Mouse (Mus musculus) bone marrow macrophage, adult 2 months (primary cell): ENCODE measurements around the gene Foxo3. TPM values are rescaled to one million over a fixed set of nuclear protein-coding genes. Genes with fewer than 3 reads are reported as not detected.

Source experiments
- H3K27ac ChIP-seq: 2 replicates; pipeline ENCODE4 v1.5.1; 2012; ENCODE audit warnings: low read depth, low read length; ENCODE audit not compliant: insufficient read depth
- H3K4me1 ChIP-seq: 2 replicates; pipeline ENCODE4 v1.6.1; 2012; ENCODE audit warnings: low read length; ENCODE audit not compliant: control insufficient read depth, insufficient read depth
- H3K4me3 ChIP-seq: 2 replicates; pipeline ENCODE4 v1.5.1; 2012; ENCODE audit warnings: mild to moderate bottlenecking, low read length, moderate library complexity; ENCODE audit not compliant: insufficient read depth
- CTCF ChIP-seq: IDR thresholded peaks from 2 replicates; pipeline ENCODE4 v1.5.1; 2012; ENCODE audit warnings: low read depth, mild to moderate bottlenecking, low read length, moderate library complexity
- POLR2A ChIP-seq: IDR thresholded peaks from 2 replicates; pipeline ENCODE4 v1.6.1; 2012; ENCODE audit warnings: mild to moderate bottlenecking, low read depth, low read length, borderline replicate concordance
- polyA plus RNA-seq: library from polyadenylated mRNA; stranded (reverse); fragments of >200 nt; gene quantifications from 2 replicates; pipeline ENCODE4 v1.2.4, GENCODE M21; 2012; ENCODE audit not compliant: missing spikeins, insufficient read depth, insufficient read length

Foxo3 gene
- polyA plus RNA-seq, 1 experiment: 39.7 TPM

DNA sequence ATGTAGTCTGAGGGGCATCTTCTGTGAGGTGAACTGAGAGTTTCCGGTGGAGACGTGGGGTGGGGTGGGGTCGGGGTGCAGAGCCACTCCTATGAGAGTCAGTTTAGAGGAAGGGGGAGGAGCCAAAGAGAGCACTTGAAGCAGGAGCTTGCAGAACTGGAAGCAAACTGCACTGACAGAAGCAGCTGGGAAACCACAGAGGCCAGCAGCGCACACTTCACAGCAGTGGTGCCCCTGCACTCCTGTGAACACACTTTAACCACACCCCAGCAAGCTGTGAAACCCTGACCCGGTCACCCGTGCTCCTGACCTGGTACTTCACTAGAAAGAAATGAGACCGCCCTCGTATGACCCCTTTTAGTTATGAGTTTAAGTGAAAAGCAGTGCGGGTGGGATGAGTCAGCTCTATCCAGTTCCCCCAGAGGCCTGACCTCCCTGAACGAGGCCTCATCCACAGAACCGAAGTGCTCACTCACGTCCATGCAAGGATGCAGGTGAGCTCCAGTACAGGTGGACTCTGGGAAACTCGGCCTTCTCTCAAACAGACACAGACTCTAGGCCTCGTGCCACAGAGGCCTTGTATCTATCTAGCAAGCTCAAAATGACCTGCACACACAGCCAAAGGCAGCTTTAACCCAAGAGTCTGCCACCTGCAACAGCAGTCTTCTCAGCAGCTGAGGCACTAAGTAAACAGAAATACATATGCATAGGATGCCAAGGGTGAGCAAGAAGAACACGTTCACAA is 7.1 kb downstream of the Foxo3 start:
- Histone ChIP-seq H3K4me1 (peaks cover 40% of the 10 kb centered on the region), H3K27ac (peak overlapping the region; percentile 42), H3K4me3 (peak overlapping the region; percentile 18)
- TF ChIP-seq POLR2A (no peak), CTCF (no peak)

DNA sequence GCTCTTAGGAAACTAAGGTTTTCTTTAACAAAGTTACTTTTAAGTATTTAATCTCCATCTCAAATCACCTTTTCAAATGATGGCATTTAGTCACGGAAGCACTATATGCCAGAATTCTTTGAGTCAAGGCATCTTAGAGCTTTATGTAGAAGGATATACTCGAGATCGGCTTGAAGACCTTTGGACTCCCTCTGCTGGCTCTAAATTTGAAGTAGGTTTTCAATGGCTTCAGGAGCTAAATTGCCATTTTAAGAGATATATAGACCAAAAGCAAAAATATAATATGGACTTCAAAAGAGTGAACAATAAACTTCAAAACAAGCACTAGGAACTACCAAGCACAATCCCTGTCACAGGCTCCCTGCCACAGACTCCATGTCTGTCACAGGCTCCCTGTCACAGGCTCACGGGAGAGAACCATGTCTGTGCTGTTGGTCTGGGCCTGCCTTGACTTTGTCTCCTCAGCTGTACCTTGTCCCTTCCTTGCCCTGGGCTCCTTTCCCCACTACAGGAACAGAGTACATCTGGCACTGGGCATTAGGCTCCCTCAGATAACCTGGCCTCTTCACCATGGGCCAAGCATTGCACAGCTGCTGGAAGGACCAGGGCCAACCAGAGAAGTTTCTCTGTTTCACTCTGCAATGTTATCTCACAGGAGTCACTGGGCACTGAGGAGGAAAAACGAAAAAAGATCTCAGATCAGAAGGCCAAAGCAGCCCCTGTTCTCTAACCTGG is 8.6 kb downstream of the Foxo3 start:
- peaks cover 37% of the 10 kb centered on the region for H3K4me1 ChIP-seq
- H3K27ac ChIP-seq: no peak overlapping the region
- H3K4me3 ChIP-seq: no peak overlapping the region
- no peak for TF ChIP-seq POLR2A
- TF ChIP-seq CTCF: no peak

DNA sequence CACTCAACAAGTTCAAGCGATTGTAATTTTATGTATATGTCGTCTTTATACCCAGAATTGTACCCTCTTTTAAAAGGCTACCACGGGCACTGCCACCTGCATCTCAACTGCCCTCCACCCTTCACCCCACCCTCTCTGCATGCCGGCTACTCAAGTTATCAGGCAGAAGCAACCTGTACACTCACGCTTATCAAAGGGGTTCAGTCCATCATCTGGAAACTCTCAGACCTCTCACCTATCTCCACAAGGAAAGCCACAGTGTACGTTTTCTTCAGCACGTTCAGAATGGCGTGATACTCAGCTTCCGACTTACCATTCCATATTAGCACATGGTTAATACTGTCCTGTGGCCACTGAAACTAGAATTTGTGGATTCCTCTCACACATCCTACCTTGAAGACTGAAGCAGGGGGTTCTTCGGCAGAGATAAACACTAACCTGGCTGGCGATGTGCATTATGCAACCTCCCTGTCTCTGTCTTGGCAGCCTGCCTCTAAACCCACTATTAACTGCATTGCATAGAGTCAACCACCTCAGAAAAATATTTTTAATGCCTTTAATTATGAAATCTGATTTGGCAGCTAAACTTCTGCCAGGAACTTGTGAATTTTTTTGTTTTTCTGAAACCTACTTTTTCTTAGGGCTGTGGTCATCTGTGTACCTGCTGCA is 11.4 kb downstream of the Foxo3 start:
- no peak for TF ChIP-seq POLR2A
- no peak for TF ChIP-seq CTCF
- Histone ChIP-seq H3K4me1 (peaks cover 34% of the 10 kb centered on the region), H3K27ac (no peak overlapping the region), H3K4me3 (no peak overlapping the region)

DNA sequence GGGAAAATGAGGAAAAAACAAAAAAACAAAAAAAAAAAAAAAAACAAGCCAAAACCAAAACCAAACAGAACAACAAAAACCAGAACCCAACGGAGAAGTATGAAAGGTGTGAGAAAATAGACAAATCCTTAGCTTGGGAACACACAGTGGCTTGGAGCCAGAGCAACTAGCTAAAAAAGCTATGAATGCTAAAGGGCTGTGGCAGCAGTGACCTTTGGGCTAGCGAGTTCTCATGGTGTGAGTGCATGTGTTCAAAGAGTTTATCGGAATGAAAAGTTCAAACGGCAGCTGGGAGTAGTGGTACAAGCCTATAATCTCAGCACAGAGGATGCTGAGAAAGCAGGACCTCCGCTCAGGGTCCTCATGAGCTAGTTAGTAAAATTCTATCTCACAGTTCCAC is 12.4 kb downstream of the Foxo3 start:
- H3K4me1 ChIP-seq: peaks cover 26% of the 10 kb centered on the region
- TF ChIP-seq CTCF (no peak), POLR2A (no peak)
- H3K27ac ChIP-seq: no peak overlapping the region
- H3K4me3 ChIP-seq: no peak overlapping the region

DNA sequence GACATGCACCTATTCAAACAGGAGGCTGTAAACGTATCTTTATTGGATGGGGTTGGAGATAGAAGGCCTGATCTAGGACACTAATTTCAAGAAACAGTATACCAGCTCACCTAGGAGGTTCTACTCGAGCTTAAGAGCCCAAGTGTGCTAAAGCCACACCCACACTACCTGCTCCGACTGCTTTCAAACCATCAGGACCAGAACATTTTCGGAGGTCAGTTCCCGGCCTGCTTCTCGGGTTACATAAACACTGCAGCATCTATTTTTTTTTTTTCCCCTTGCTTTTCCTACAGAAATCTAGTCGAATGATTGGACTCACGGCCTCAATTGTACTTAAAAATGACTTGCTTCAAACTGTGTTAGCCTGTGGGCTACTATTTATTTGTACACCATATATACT is 12.9 kb downstream of the Foxo3 start:
- TF ChIP-seq POLR2A (no peak), CTCF (no peak)
- Histone ChIP-seq H3K4me3 (no peak overlapping the region), H3K4me1 (peaks cover 22% of the 10 kb centered on the region), H3K27ac (no peak overlapping the region)

DNA sequence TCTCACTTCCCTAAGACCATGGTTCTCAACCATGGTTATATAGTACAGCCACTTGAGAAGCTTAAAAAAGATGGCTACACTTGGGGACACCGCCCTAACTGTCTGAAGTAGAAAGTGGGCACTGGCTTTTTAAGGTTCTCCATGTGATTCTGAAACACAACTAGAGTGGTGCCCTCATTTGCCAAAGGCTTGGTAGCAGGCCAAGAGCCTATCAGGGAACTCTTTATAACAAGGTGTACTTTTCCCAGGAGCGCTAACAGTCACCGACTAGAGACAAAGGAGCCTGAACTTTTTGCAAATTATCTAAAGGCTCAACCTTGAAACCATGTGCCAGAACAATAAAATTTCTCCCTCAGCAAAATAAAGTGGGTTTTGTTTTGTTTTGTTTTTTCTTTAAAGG is 14.5 kb downstream of the Foxo3 start:
- TF ChIP-seq POLR2A (no peak), CTCF (no peak)
- Histone ChIP-seq H3K4me1 (peaks cover 25% of the 10 kb centered on the region), H3K27ac (no peak overlapping the region), H3K4me3 (no peak overlapping the region)

DNA sequence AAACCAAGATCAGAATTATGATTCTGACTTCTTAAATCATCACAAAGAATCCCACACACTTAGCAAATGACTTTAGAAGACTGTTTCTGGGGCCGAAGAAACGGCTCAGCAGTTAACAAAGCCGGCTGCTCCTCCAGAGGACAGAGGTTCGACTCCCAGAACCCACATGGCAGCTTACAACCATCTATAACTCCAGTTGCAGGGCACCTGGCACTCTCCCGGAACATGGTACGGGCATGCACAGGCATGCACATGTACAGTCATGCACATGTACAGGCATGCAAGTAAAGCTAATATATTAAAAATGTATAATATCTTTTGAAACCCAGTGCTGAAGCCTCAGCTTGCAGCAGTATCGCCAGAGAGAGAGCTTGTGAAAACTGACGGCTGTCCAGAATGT is 15.5 kb downstream of the Foxo3 start:
- Histone ChIP-seq H3K4me3 (no peak overlapping the region), H3K4me1 (peaks cover 24% of the 10 kb centered on the region), H3K27ac (no peak overlapping the region)
- no peak for TF ChIP-seq POLR2A
- TF ChIP-seq CTCF: no peak

DNA sequence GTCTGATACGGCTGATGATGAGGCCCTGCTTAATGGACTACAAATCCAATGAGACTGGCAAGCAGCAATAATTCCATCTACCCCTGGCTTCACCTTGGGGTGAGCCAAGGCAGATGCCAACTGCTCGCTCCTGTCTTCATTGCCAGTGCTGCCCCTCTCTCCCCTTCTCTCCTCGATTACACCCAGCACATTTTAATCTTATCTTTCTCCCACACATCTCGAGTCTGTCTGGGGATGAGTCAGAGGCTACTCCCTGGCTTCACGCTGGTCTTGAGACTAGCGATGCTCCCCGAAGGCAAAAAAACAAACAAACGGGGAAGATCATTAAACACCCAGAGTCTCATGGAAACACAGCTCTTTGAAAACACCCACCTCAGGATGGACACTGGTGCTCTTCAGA is 16.0 kb downstream of the Foxo3 start:
- Histone ChIP-seq H3K4me3 (no peak overlapping the region), H3K27ac (no peak overlapping the region), H3K4me1 (peaks cover 24% of the 10 kb centered on the region)
- TF ChIP-seq CTCF (no peak), POLR2A (no peak)

DNA sequence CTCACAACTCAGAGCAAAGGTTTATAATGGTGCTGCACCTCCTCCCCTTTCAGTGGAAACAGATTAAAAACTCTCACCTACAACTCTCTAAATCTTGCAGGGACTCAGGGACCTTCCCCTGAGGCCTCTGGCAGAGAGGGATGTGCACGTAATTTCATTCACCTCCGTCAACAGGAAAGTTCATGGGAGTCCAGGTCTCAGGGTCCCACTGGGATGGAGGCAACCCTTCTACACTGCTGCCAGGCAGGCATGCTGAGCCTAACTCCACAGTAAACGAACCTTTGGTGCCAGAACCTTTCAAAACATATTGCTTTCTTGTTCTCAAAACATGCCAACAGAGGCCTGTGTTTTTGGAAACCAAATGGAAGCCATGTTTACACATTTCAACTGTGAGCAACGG is 17.0 kb downstream of the Foxo3 start:
- TF ChIP-seq CTCF (no peak), POLR2A (no peak)
- no peak overlapping the region for H3K27ac ChIP-seq
- H3K4me3 ChIP-seq: no peak overlapping the region
- H3K4me1 ChIP-seq: peaks cover 24% of the 10 kb centered on the region

DNA sequence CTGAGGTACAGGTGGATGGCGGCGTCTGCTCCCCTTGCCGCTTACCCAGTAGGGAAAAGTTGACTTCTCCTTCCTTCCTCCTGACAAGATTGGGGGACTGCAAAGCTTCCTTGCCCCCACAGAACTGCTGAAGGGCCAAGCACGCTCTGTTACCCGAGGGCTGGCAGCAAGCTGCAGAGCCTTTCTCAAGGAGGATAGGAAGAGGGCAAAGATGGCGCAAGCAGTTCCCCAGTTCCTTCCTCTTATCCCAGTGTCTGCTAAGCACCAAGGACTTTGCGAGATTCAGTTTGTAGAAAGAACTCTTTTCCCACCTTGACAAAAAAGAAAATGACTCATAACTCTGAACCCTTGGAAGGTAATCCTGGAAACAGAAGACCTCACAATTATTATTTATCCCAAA is 18.6 kb downstream of the Foxo3 start:
- H3K27ac ChIP-seq: no peak overlapping the region
- peaks cover 24% of the 10 kb centered on the region for H3K4me1 ChIP-seq
- TF ChIP-seq CTCF (no peak), POLR2A (no peak)
- H3K4me3 ChIP-seq: no peak overlapping the region
